Mouse (Mus musculus) stomach, embryonic 16.5 days (tissue): ENCODE results near the gene Brat1. TPM values are rescaled to one million over a fixed set of nuclear protein-coding genes. Genes with fewer than 3 reads are reported as not detected.
A peak's percentile ranks its signal among the peaks of the same experiment; 100 is the strongest.

Experiments used
- ATAC-seq: fragments of 200-750 bp; cut with Nextera tagmentation; 2 replicates; pipeline ENCODE4 v1.8.0; 2017; ENCODE audit warnings: moderate number of reproducible peaks, moderate TSS enrichment; ENCODE audit not compliant: insufficient read depth, low FRiP score
- H3K27ac ChIP-seq: fragments of 300-500 bp; sonication (generic); 2 replicates; pipeline ENCODE4 v1.5.1; 2014; ENCODE audit warnings: low read length
- H3K27me3 ChIP-seq: fragments of 300-500 bp; sonication (generic); 2 replicates; pipeline ENCODE4 v1.6.1; 2014; ENCODE audit warnings: low read length, control low read depth, mixed read lengths; ENCODE audit not compliant: control insufficient read depth, insufficient read depth
- H3K36me3 ChIP-seq: fragments of 300-500 bp; sonication (generic); 2 replicates; pipeline ENCODE4 v1.6.1; 2014; ENCODE audit warnings: low read length; ENCODE audit not compliant: control insufficient read depth, insufficient read depth
- H3K4me1 ChIP-seq: fragments of 300-500 bp; sonication (generic); 2 replicates; pipeline ENCODE4 v1.6.1; 2014; ENCODE audit warnings: low read length, control low read depth, mixed read lengths; ENCODE audit not compliant: control insufficient read depth, insufficient read depth
- H3K4me2 ChIP-seq: fragments of 300-500 bp; sonication (generic); 2 replicates; pipeline ENCODE4 v1.6.1; 2014; ENCODE audit warnings: low read depth, low read length, mixed read lengths
- H3K4me3 ChIP-seq: fragments of 300-500 bp; sonication (generic); replicated peaks from 2 replicates; pipeline ENCODE4 v1.5.1; 2014; ENCODE audit warnings: mild to moderate bottlenecking, low read length
- H3K9ac ChIP-seq: fragments of 300-500 bp; sonication (generic); 2 replicates; pipeline ENCODE4 v1.6.1; 2014; ENCODE audit warnings: low read length
- H3K9me3 ChIP-seq: fragments of 300-500 bp; sonication (generic); replicated peaks from 2 replicates; pipeline ENCODE4 v1.6.1; 2016; ENCODE audit warnings: low read length, control low read depth; ENCODE audit not compliant: control insufficient read depth
- WGBS: fragments of 180-500 bp; shearing (Covaris S2); extraction: QIAGEN DNeasy Blood & Tissue Kit; methylation state at CpG from one replicate; pipeline ENCODE4 v1.1.7; 2014; 5-methylcytosine and 5-hydroxymethylcytosine counted together
- polyA plus RNA-seq: library from polyadenylated mRNA; unstranded; fragments of >200 nt; fragmentation: Nextera tagmentation; extraction: Ambion mirVana; gene quantifications from 2 replicates; pipeline ENCODE4 v1.2.1, GENCODE M21; 2015

Gene Brat1
- 20.4 and 20.7 TPM in 2 replicates for polyA plus RNA-seq

- Histone ChIP-seq H3K27ac (peak within 1 kb of the TSS; percentile 95), H3K4me1 (peaks cover 29% of the 10 kb centered on the region), H3K4me2 (peak within 1 kb of the TSS; percentile 87), H3K36me3 (no peaks in the 10 kb centered on the region), H3K9me3 (no peaks in the 10 kb centered on the region), H3K4me3 (peak within 1 kb of the TSS; percentile 61), H3K9ac (peak within 1 kb of the TSS; percentile 79), H3K27me3 (no peaks in the 10 kb centered on the region)
- WGBS: under 1% methylated on average over 69 of the region's 69 CpGs
- peak; percentile 96 for ATAC-seq
These were observed at the start of gene Brat1 for GRCm38 (mm10) chr5:140704378-140705251. Brat1 (plus strand) TSS chr5:140705011.

GRCm38 (mm10) chr5:140659607-140660272 is 45.1 kb upstream of the Brat1 start:
- no peaks in the 10 kb centered on the region for H3K27me3 ChIP-seq
- no peak overlapping the region for H3K4me3 ChIP-seq
- H3K27ac ChIP-seq: no peak overlapping the region
- no peak for ATAC-seq
- H3K36me3 ChIP-seq: no peaks in the 10 kb centered on the region
- H3K4me1 ChIP-seq: peaks cover 29% of the 10 kb centered on the region
- no peaks in the 10 kb centered on the region for H3K9me3 ChIP-seq
- no peak overlapping the region for H3K4me2 ChIP-seq
- H3K9ac ChIP-seq: 0 out of 2 replicates have a peak overlapping the region, but pooled peaks have one; percentile 44
- 54% methylated on average over 16 of the region's 16 CpGs for WGBS

GRCm38 (mm10) chr5:140660398-140660797 is 44.4 kb upstream of the Brat1 start:
- Histone ChIP-seq H3K9ac (no peak overlapping the region), H3K27ac (no peak overlapping the region), H3K36me3 (no peaks in the 10 kb centered on the region), H3K4me3 (no peak overlapping the region), H3K9me3 (no peaks in the 10 kb centered on the region), H3K27me3 (no peaks in the 10 kb centered on the region), H3K4me1 (peaks cover 29% of the 10 kb centered on the region), H3K4me2 (no peak overlapping the region)
- ATAC-seq: no peak
- 56% methylated on average over 1 of the region's 1 CpGs for WGBS

- Histone ChIP-seq H3K36me3 (peaks cover 3% of the 10 kb centered on the region; the same call in 1 of the 2 replicates), H3K27me3 (no peaks in the 10 kb centered on the region), H3K27ac (no peak overlapping the region; the same call in 1 of the 2 replicates), H3K4me3 (no peak overlapping the region), H3K4me1 (peaks cover 29% of the 10 kb centered on the region), H3K4me2 (no peak overlapping the region), H3K9ac (no peak overlapping the region), H3K9me3 (no peaks in the 10 kb centered on the region)
- 60% methylated on average over 8 of the region's 8 CpGs for WGBS
- ATAC-seq: no peak
These were observed 43.4 kb upstream of the Brat1 start for GRCm38 (mm10) chr5:140661427-140661826.

GRCm38 (mm10) chr5:140661875-140662643 is 42.8 kb upstream of the Brat1 start:
- ATAC-seq: no peak
- Histone ChIP-seq H3K4me1 (peaks cover 29% of the 10 kb centered on the region), H3K36me3 (peaks cover 3% of the 10 kb centered on the region; the same call in 1 of the 2 replicates), H3K9me3 (no peaks in the 10 kb centered on the region), H3K27me3 (no peaks in the 10 kb centered on the region), H3K4me2 (no peak overlapping the region), H3K27ac (peak overlapping the region; percentile 25; the same call in 1 of the 2 replicates), H3K4me3 (no peak overlapping the region), H3K9ac (no peak overlapping the region)
- 48% methylated on average over 12 of the region's 12 CpGs for WGBS

- H3K36me3 ChIP-seq: peaks cover 3% of the 10 kb centered on the region; the same call in 1 of the 2 replicates
- H3K27me3 ChIP-seq: no peaks in the 10 kb centered on the region
- H3K27ac ChIP-seq: 0 out of 2 replicates have a peak overlapping the region, but pooled peaks have one; percentile 25
- no peak for ATAC-seq
- no peak overlapping the region for H3K4me2 ChIP-seq
- no peak overlapping the region for H3K4me3 ChIP-seq
- H3K9ac ChIP-seq: no peak overlapping the region
- H3K4me1 ChIP-seq: peaks cover 29% of the 10 kb centered on the region
- H3K9me3 ChIP-seq: no peaks in the 10 kb centered on the region
- WGBS: 58% methylated on average over 17 of the region's 17 CpGs
These were observed 41.8 kb upstream of the Brat1 start for GRCm38 (mm10) chr5:140662741-140663592.

GRCm38 (mm10) chr5:140663621-140664180 is 41.1 kb upstream of the Brat1 start:
- Histone ChIP-seq H3K9ac (peak overlapping the region; percentile 49; the same call in 1 of the 2 replicates), H3K27me3 (no peaks in the 10 kb centered on the region), H3K27ac (peak overlapping the region; percentile 21; the same call in 1 of the 2 replicates), H3K4me3 (no peak overlapping the region), H3K36me3 (peaks cover 5% of the 10 kb centered on the region), H3K9me3 (peaks cover 1% of the 10 kb centered on the region; the same call in 1 of the 2 replicates), H3K4me2 (no peak overlapping the region), H3K4me1 (peaks cover 29% of the 10 kb centered on the region)
- WGBS: 41% methylated on average over 7 of the region's 7 CpGs
- ATAC-seq: peak; percentile 71

- Histone ChIP-seq H3K9ac (no peak overlapping the region), H3K4me1 (no peaks in the 10 kb centered on the region), H3K27me3 (no peaks in the 10 kb centered on the region), H3K27ac (peak overlapping the region; percentile 93), H3K36me3 (peaks cover 20% of the 10 kb centered on the region), H3K4me3 (no peak overlapping the region), H3K4me2 (no peak overlapping the region), H3K9me3 (peaks cover 8% of the 10 kb centered on the region; the same call in 1 of the 2 replicates)
- WGBS: 72% methylated on average over 6 of the region's 6 CpGs
- peak; percentile 63 for ATAC-seq
These were observed 32.7 kb upstream of the Brat1 start for GRCm38 (mm10) chr5:140672115-140672514.
